ENCODE assay signal across 9 mouse cellular contexts in genomic region chr5:54113284-54113683, GRCm38 (mm10).
DNase-seq lines count a peak whose midpoint lies in the region; ATAC-seq lines count a peak whose summit lies in the region.
"Had no signal": no experiment of that assay in that cellular context is flagged by ENCODE, and none has a peak within 500 bp of the region (broad histone marks: within the 10 kb centered on the region; RNA-seq: fewer than 3 reads in every experiment).

No protein-coding gene starts in this region.

- no peaks in the 10 kb centered on the region for H3K9me3 ChIP-seq in heart, embryonic 10.5 days
- no peaks in the 10 kb centered on the region for H3K9me3 ChIP-seq in hindbrain, embryonic 16.5 days (ENCODE audit: control insufficient read depth, low read length)
- H3K9me3 ChIP-seq in limb, embryonic 11.5 days (ENCODE audit: control insufficient read depth, low read length) = no peaks in the 10 kb centered on the region
- H3K9me3 ChIP-seq: limb, embryonic 12.5 days had no signal

- H3K36me3 ChIP-seq in heart, embryonic 10.5 days = peaks cover 12% of the 10 kb centered on the region; the same call in 1 of the 2 replicates
- H3K36me3 ChIP-seq in hindbrain, embryonic 16.5 days (ENCODE audit: control insufficient read depth, insufficient read depth, low read length) = no peaks in the 10 kb centered on the region
- H3K36me3 ChIP-seq in limb, embryonic 11.5 days (ENCODE audit: control insufficient read depth, insufficient read depth, low read length) = no peaks in the 10 kb centered on the region

- H3K4me1 ChIP-seq in heart, embryonic 10.5 days = peaks cover 3% of the 10 kb centered on the region; the same call in 1 of the 2 replicates
- H3K4me1 ChIP-seq in hindbrain, embryonic 16.5 days (ENCODE audit: control insufficient read depth, insufficient read depth, low read depth, low read length) = no peaks in the 10 kb centered on the region
- no peaks in the 10 kb centered on the region for H3K4me1 ChIP-seq in limb, embryonic 11.5 days (ENCODE audit: control insufficient read depth, insufficient read depth, low read length)
- H3K4me1 ChIP-seq: limb, embryonic 12.5 days had no signal

- H3K4me2 ChIP-seq in hindbrain, embryonic 16.5 days (ENCODE audit: low read length) = no peak overlapping the region
- no peak overlapping the region for H3K4me2 ChIP-seq in limb, embryonic 11.5 days (ENCODE audit: low read depth, severe bottlenecking)
- H3K4me2 ChIP-seq: limb, embryonic 12.5 days had no signal

- 0 out of 2 replicates have a peak, but pooled peaks have one; percentile 52 for ATAC-seq in hindbrain, embryonic 16.5 days
- ATAC-seq in limb, embryonic 11.5 days (ENCODE audit: insufficient number of reproducible peaks, low FRiP score, low TSS enrichment, low read depth) = no peak

- H3K27ac ChIP-seq in heart, embryonic 10.5 days = no peak overlapping the region
- no peak overlapping the region for H3K27ac ChIP-seq in hindbrain, embryonic 16.5 days (ENCODE audit: low read depth, low read length)
- no peak overlapping the region for H3K27ac ChIP-seq in limb, embryonic 11.5 days (replicated peaks; ENCODE audit: low read depth, low read length)
- H3K27ac ChIP-seq: limb, embryonic 12.5 days had no signal

- no peak overlapping the region for H3K4me3 ChIP-seq in heart, embryonic 10.5 days
- H3K4me3 ChIP-seq in hindbrain, embryonic 16.5 days (ENCODE audit: low read length) = no peak overlapping the region
- no peak overlapping the region for H3K4me3 ChIP-seq in limb, embryonic 11.5 days (ENCODE audit: low read depth, low read length)
- H3K4me3 ChIP-seq: limb, embryonic 12.5 days had no signal

- no peak overlapping the region for H3K9ac ChIP-seq in hindbrain, embryonic 16.5 days (ENCODE audit: low read depth, low read length)
- H3K9ac ChIP-seq in limb, embryonic 11.5 days (ENCODE audit: low read length) = no peak overlapping the region
- H3K9ac ChIP-seq: limb, embryonic 12.5 days had no signal

- 35% methylated on average over 3 of the region's 3 CpGs for WGBS in heart, embryonic 10.5 days
- 31% methylated on average over 3 of the region's 3 CpGs for WGBS in hindbrain, embryonic 16.5 days
- WGBS in limb, embryonic 11.5 days = 33% methylated on average over 3 of the region's 3 CpGs

- peak; percentile 69 for DNase-seq in heart, adult 8-10 months (ENCODE audit: low spot score)
- no peak for DNase-seq in heart, embryonic 10.5 days (ENCODE audit: low spot score)
- DNase-seq in B cell, adult 2 months = peak; percentile 71 to 76
- DNase-seq in adrenal gland, postnatal 10 days = peak; percentile 70
- DNase-seq in embryo, embryonic 10.5 days (ENCODE audit: low spot score) = peak; percentile 72
- peak; percentile 61 for DNase-seq in limb, embryonic 11.5 days (ENCODE audit: low spot score)
- DNase-seq in right cerebral cortex, postnatal 10 days (ENCODE audit: low spot score in 2 of 2) = peak; percentile 58 to 79

- H3K27me3 ChIP-seq in heart, embryonic 10.5 days (ENCODE audit: insufficient read depth, poor library complexity, severe bottlenecking) = no peaks in the 10 kb centered on the region
- H3K27me3 ChIP-seq in hindbrain, embryonic 16.5 days (replicated peaks; ENCODE audit: control insufficient read depth, insufficient read depth, low read length) = no peaks in the 10 kb centered on the region
- H3K27me3 ChIP-seq in limb, embryonic 11.5 days (ENCODE audit: control insufficient read depth, insufficient read depth, low read length) = no peaks in the 10 kb centered on the region
- H3K27me3 ChIP-seq: limb, embryonic 12.5 days had no signal
